Mouse (Mus musculus): ENCODE results near the gene Olfr1014. TPM values are rescaled to one million over a fixed set of nuclear protein-coding genes. Genes with fewer than 3 reads are reported as not detected.

The Olfr1014 gene
- not detected in 2 replicates for polyA plus RNA-seq (2012; rRNA removed)

DNA sequence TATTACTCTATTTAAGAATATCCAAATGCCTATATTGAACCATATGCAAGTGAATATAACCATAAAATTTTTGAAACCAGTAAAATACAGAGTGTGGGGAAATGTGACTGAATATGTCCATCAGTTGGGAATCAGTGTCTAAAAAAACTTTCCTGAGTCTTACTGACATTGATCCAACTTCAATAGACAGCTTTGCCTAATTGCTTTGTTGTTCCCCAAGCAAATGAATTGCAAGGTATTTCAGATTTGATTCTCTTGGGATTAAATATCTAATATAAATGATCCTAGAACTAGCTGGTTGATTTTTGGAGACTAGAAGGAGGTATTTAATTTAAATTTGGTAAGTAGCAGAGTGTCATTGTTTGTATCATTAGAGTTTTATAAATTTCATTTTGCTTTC lies at the start of gene Olfr1014:
Olfr1014 (plus strand) TSS at position 301 of the 400 bp plus-strand sequence.
- H3K36me3 ChIP-seq (ENCODE audit: control insufficient read depth, insufficient read depth, low read length): no peaks in the 10 kb centered on the region
- no peak within 1 kb of the TSS for H3K27ac ChIP-seq (ENCODE audit: insufficient read depth, low read length)
- H3K4me1 ChIP-seq (ENCODE audit: control insufficient read depth, insufficient read depth, insufficient read length): no peaks in the 10 kb centered on the region
- H3K27me3 ChIP-seq (ENCODE audit: control insufficient read depth, insufficient read depth, low read length): no peaks in the 10 kb centered on the region
- no peak within 1 kb of the TSS for H3K4me3 ChIP-seq (ENCODE audit: extremely low read depth, insufficient read depth, insufficient read length)
- DNase-seq (ENCODE audit: low read depth in 1 of 2, low spot score in 2 of 2): no peak
- TF ChIP-seq CTCF (IDR thresholded peaks at IDR 0.05; ENCODE audit: extremely low read depth, insufficient read depth, insufficient read length, insufficient replicate concordance): no peak
- TF ChIP-seq POLR2A (IDR thresholded peaks at IDR 0.05; ENCODE audit: low read depth, low read length): no peak

DNA sequence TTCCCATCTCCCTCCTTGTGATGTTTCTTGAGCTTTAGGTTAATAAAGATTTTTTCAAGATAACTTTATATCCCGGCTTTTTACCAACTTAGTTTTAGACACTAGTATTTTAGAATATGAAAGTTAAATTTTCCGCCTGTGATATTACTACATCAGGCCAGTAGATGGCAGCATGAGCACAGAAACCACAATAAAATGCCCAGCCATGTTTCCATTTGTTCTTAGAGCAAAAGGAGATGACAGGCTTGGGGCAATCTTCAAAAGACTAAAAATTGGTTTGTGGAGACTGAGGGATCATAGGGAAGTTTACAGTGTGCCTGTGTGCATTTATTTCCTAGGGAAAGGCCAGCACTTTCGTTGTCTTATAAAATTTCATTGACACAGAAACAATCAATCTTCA lies 46.7 kb upstream of the Olfr1014 start:
- TF ChIP-seq POLR2A (IDR thresholded peaks at IDR 0.05; ENCODE audit: low read depth, low read length) (no peak), CTCF (IDR thresholded peaks at IDR 0.05; ENCODE audit: extremely low read depth, insufficient read depth, insufficient read length, insufficient replicate concordance) (no peak)
- H3K4me3 ChIP-seq (ENCODE audit: extremely low read depth, insufficient read depth, insufficient read length): no peak overlapping the region

DNA sequence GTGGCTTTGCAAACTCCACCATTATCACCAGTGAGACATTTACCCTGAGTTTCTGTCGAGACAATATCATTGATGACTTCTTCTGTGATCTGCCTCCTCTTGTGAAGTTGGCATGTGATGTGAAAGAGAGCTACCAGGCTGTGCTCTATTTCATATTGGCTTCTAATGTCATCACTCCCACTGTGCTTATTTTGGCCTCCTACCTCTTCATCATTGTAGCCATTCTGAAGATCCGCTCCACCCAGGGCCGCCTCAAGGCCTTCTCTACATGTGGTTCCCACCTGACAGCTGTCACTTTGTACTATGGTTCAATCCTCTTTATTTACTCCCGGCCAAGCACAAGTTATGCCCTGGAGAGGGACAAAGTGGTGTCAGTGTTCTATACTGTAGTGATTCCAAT lies 18.7 kb upstream of the Olfr1014 start:
- WGBS: 80% methylated on average over 4 of the region's 4 CpGs
- Histone ChIP-seq H3K27ac (ENCODE audit: insufficient read depth, low read length) (no peak overlapping the region), H3K27me3 (ENCODE audit: control insufficient read depth, insufficient read depth, low read length) (no peaks in the 10 kb centered on the region), H3K4me1 (ENCODE audit: control insufficient read depth, insufficient read depth, insufficient read length) (no peaks in the 10 kb centered on the region), H3K4me3 (ENCODE audit: extremely low read depth, insufficient read depth, insufficient read length) (no peak overlapping the region), H3K36me3 (ENCODE audit: control insufficient read depth, insufficient read depth, low read length) (no peaks in the 10 kb centered on the region)
- DNase-seq (ENCODE audit: low read depth in 1 of 2, low spot score in 2 of 2): no peak
- TF ChIP-seq POLR2A (IDR thresholded peaks at IDR 0.05; ENCODE audit: low read depth, low read length) (no peak), CTCF (IDR thresholded peaks at IDR 0.05; ENCODE audit: extremely low read depth, insufficient read depth, insufficient read length, insufficient replicate concordance) (no peak)

More for the DNA sequence above, 46.7 kb upstream of the Olfr1014 start:
- WGBS: 18% methylated on average over 3 of the region's 3 CpGs
- H3K4me1 ChIP-seq (ENCODE audit: control insufficient read depth, insufficient read depth, insufficient read length): no peaks in the 10 kb centered on the region
- no peaks in the 10 kb centered on the region for H3K27me3 ChIP-seq (ENCODE audit: control insufficient read depth, insufficient read depth, low read length)
- H3K27ac ChIP-seq (ENCODE audit: insufficient read depth, low read length): no peak overlapping the region
- H3K36me3 ChIP-seq (ENCODE audit: control insufficient read depth, insufficient read depth, low read length): no peaks in the 10 kb centered on the region
- DNase-seq (ENCODE audit: low read depth in 1 of 2, low spot score in 2 of 2): no peak

- Histone ChIP-seq H3K4me3 (ENCODE audit: extremely low read depth, insufficient read depth, insufficient read length) (no peak within 1 kb of the TSS), H3K36me3 (ENCODE audit: control insufficient read depth, insufficient read depth, low read length) (no peaks in the 10 kb centered on the region)
- no peak for DNase-seq (ENCODE audit: low read depth in 1 of 2, low spot score in 2 of 2)
Observed at GRCm38 (mm10) chr2:85762666-85763065, 9.8 kb upstream of the Olfr1014 start, which contains the start of gene Olfr1012. Olfr1012 (minus strand) TSS chr2:85762766.

DNA sequence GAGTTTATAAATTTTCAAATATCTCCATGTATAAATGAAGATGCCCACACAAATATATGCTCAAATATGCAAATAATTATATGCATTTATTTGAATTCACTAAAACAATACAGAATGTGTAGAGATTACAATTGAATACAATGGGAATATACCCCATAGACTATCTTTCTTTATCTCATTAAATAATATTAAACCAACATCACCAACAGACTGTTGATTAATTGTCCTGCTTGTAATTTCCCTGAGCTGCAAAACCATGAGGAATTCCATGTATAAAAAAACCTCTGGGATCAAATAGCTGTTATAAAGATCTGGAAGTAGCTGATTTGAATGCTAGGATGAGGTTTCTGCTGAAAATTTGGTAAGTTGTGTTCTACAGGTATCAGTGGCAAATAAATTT lies 5.7 kb upstream of the Olfr1014 start, which contains the start of gene Olfr1013:
Olfr1013 (plus strand) TSS at position 301 of the 400 bp plus-strand sequence.
- Histone ChIP-seq H3K27me3 (ENCODE audit: control insufficient read depth, insufficient read depth, low read length) (no peaks in the 10 kb centered on the region), H3K4me3 (ENCODE audit: extremely low read depth, insufficient read depth, insufficient read length) (no peak within 1 kb of the TSS), H3K27ac (ENCODE audit: insufficient read depth, low read length) (no peak within 1 kb of the TSS), H3K36me3 (ENCODE audit: control insufficient read depth, insufficient read depth, low read length) (no peaks in the 10 kb centered on the region), H3K4me1 (ENCODE audit: control insufficient read depth, insufficient read depth, insufficient read length) (no peaks in the 10 kb centered on the region)
- DNase-seq (ENCODE audit: low read depth in 1 of 2, low spot score in 2 of 2): no peak
- no peak for TF ChIP-seq CTCF (IDR thresholded peaks at IDR 0.05; ENCODE audit: extremely low read depth, insufficient read depth, insufficient read length, insufficient replicate concordance)
- no peak for TF ChIP-seq POLR2A (IDR thresholded peaks at IDR 0.05; ENCODE audit: low read depth, low read length)

More at GRCm38 (mm10) chr2:85762666-85763065, 9.8 kb upstream of the Olfr1014 start, which contains the start of gene Olfr1012:
- no peak for TF ChIP-seq CTCF (IDR thresholded peaks at IDR 0.05; ENCODE audit: extremely low read depth, insufficient read depth, insufficient read length, insufficient replicate concordance)
- TF ChIP-seq POLR2A (IDR thresholded peaks at IDR 0.05; ENCODE audit: low read depth, low read length): no peak
- Histone ChIP-seq H3K4me1 (ENCODE audit: control insufficient read depth, insufficient read depth, insufficient read length) (no peaks in the 10 kb centered on the region), H3K27ac (ENCODE audit: insufficient read depth, low read length) (no peak within 1 kb of the TSS), H3K27me3 (ENCODE audit: control insufficient read depth, insufficient read depth, low read length) (no peaks in the 10 kb centered on the region)
- WGBS: 75% methylated on average over 1 of the region's 1 CpGs

- no peaks in the 10 kb centered on the region for H3K27me3 ChIP-seq (ENCODE audit: control insufficient read depth, insufficient read depth, low read length)
- H3K4me1 ChIP-seq (ENCODE audit: control insufficient read depth, insufficient read depth, insufficient read length): no peaks in the 10 kb centered on the region
- TF ChIP-seq POLR2A (IDR thresholded peaks at IDR 0.05; ENCODE audit: low read depth, low read length): no peak
- no peak within 1 kb of the TSS for H3K27ac ChIP-seq (ENCODE audit: insufficient read depth, low read length)
- H3K36me3 ChIP-seq (ENCODE audit: control insufficient read depth, insufficient read depth, low read length): no peaks in the 10 kb centered on the region
- DNase-seq (ENCODE audit: low read depth in 1 of 2, low spot score in 2 of 2): no peak
- H3K4me3 ChIP-seq (ENCODE audit: extremely low read depth, insufficient read depth, insufficient read length): no peak within 1 kb of the TSS
Observed at GRCm38 (mm10) chr2:85781717-85782116, 9.2 kb downstream of the Olfr1014 start, which contains the start of gene Olfr1015. Olfr1015 (plus strand) TSS chr2:85782017.

DNA sequence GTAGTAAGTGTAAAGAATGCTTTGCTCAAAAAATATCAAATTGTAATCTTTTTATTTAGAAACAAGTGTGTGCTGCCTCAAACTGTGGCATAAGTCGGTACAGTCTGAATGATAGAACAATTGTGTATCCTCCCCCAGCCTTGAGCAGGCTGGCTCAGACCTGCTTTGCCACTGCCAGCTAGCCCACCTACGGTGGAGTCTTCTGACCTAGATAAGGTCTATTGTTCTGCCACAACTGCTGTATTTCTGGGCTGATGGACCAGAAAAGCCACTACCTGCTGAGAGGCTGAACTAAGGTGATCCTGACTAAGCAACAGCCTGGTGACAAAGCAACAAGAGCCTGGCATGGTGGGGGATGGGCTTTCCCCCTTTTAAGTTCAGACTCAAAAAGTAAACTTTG lies 19.8 kb downstream of the Olfr1014 start:
- 71% methylated on average over 2 of the region's 2 CpGs for WGBS
- H3K4me3 ChIP-seq (ENCODE audit: extremely low read depth, insufficient read depth, insufficient read length): no peak overlapping the region
- H3K27me3 ChIP-seq (ENCODE audit: control insufficient read depth, insufficient read depth, low read length): no peaks in the 10 kb centered on the region
- no peaks in the 10 kb centered on the region for H3K4me1 ChIP-seq (ENCODE audit: control insufficient read depth, insufficient read depth, insufficient read length)
- H3K36me3 ChIP-seq (ENCODE audit: control insufficient read depth, insufficient read depth, low read length): no peaks in the 10 kb centered on the region
- H3K27ac ChIP-seq (ENCODE audit: insufficient read depth, low read length): no peak overlapping the region
- TF ChIP-seq POLR2A (IDR thresholded peaks at IDR 0.05; ENCODE audit: low read depth, low read length): no peak
- TF ChIP-seq CTCF (IDR thresholded peaks at IDR 0.05; ENCODE audit: extremely low read depth, insufficient read depth, insufficient read length, insufficient replicate concordance): no peak
- no peak for DNase-seq (ENCODE audit: low read depth in 1 of 2, low spot score in 2 of 2)

All from spleen, adult 2 months (tissue).